Mouse (Mus musculus) midbrain, embryonic 11.5 days (tissue): ENCODE measurements at regions not wholly inside any gene's neighbourhood (a gene's known extent, or its start where the extent isn't known, plus 50 kb on each side); places are given as distances from the start of the nearest gene placed in this dataset.

Source experiments
- ATAC-seq: fragments of 200-750 bp; cut with Nextera tagmentation; 2 replicates; pipeline ENCODE4 v1.8.0; 2017; ENCODE audit warnings: moderate TSS enrichment, moderate library complexity; ENCODE audit not compliant: low FRiP score
- DNase-seq: peaks from one replicate; pipeline ENCODE4 v3.0.0; 2015; ENCODE audit warnings: low spot score; ENCODE audit errors: missing footprints
- H3K27ac ChIP-seq: fragments of 300-500 bp; sonication (generic); 2 replicates; pipeline ENCODE4 v1.5.1; 2014; ENCODE audit warnings: low read depth, low read length
- H3K27me3 ChIP-seq: fragments of 300-500 bp; sonication (generic); 2 replicates; pipeline ENCODE4 v1.6.1; 2014; ENCODE audit warnings: mild to moderate bottlenecking, low read length, moderate library complexity, mixed read lengths; ENCODE audit not compliant: control insufficient read depth, insufficient read depth
- H3K36me3 ChIP-seq: fragments of 300-500 bp; sonication (generic); 2 replicates; pipeline ENCODE4 v1.6.1; 2014; ENCODE audit warnings: mild to moderate bottlenecking, low read length, moderate library complexity, mixed read lengths; ENCODE audit not compliant: control insufficient read depth, insufficient read depth
- H3K4me1 ChIP-seq: fragments of 300-500 bp; sonication (generic); 2 replicates; pipeline ENCODE4 v1.6.1; 2014; ENCODE audit warnings: low read length; ENCODE audit not compliant: control insufficient read depth, insufficient read depth
- H3K4me2 ChIP-seq: fragments of 300-500 bp; sonication (generic); 2 replicates; pipeline ENCODE4 v1.6.1; 2014; ENCODE audit warnings: mild to moderate bottlenecking, moderate library complexity
- H3K4me3 ChIP-seq: fragments of 300-500 bp; sonication (generic); 2 replicates; pipeline ENCODE4 v1.5.1; 2014; ENCODE audit warnings: low read depth, low read length
- H3K9ac ChIP-seq: fragments of 300-500 bp; sonication (generic); 2 replicates; pipeline ENCODE4 v1.6.1; 2014; ENCODE audit warnings: low read length
- H3K9me3 ChIP-seq: fragments of 300-500 bp; sonication (generic); 2 replicates; pipeline ENCODE4 v1.6.1; 2016; ENCODE audit warnings: low read length; ENCODE audit not compliant: control insufficient read depth
- WGBS: fragments of 180-500 bp; shearing (Covaris S2); extraction: QIAGEN DNeasy Blood & Tissue Kit; methylation state at CpG from one replicate; pipeline ENCODE4 v1.1.7; 2014; 5-methylcytosine and 5-hydroxymethylcytosine counted together

DNA sequence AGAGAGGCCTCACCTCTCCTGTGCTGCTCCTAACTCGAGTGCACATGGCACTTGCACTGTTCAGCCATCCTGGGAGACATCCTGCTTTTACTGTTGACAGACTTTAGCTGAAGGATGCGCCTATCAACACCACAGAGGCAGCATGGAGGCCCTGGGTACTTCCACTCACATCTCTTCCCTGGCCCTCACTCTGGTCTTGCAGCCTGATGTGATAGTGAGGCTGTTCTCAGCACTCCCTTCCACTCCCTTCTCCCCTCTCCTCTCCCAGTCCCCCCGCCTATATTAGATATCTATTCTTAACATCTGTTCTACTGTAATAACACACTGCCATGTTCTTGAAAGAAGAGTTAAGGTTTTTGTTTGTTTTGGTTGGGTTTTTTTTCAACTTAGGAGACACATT is 50.2 kb upstream of the Bod1 start:
- no peak for DNase-seq
- Histone ChIP-seq H3K4me1 (no peaks in the 10 kb centered on the region), H3K36me3 (no peaks in the 10 kb centered on the region), H3K27ac (no peak overlapping the region), H3K4me3 (no peak overlapping the region), H3K9me3 (no peaks in the 10 kb centered on the region), H3K4me2 (no peak overlapping the region), H3K27me3 (no peaks in the 10 kb centered on the region), H3K9ac (no peak overlapping the region)
- ATAC-seq = no peak
- WGBS = 64% methylated on average over 3 of the region's 3 CpGs

DNA sequence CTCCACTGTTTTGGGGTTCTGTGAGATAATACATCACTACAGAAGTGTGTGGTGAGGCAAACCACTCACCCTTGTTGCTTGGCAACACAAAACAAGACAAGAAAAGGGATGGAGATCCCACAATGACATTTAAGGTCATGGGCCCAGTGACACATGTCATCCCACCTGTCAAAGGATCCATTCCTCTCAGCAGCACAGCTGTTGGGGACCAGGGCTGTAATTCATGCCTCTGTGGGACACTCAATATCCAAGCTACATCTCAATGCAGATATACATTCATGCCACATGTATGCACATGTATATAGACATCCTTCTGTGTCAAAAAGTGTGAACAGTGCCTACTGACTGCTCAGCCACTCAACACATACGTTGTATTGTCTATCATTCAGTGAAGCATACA is 52.8 kb upstream of the Bod1 start:
- no peak overlapping the region for H3K4me2 ChIP-seq
- 79% methylated on average over 1 of the region's 1 CpGs for WGBS
- ATAC-seq = no peak

DNA sequence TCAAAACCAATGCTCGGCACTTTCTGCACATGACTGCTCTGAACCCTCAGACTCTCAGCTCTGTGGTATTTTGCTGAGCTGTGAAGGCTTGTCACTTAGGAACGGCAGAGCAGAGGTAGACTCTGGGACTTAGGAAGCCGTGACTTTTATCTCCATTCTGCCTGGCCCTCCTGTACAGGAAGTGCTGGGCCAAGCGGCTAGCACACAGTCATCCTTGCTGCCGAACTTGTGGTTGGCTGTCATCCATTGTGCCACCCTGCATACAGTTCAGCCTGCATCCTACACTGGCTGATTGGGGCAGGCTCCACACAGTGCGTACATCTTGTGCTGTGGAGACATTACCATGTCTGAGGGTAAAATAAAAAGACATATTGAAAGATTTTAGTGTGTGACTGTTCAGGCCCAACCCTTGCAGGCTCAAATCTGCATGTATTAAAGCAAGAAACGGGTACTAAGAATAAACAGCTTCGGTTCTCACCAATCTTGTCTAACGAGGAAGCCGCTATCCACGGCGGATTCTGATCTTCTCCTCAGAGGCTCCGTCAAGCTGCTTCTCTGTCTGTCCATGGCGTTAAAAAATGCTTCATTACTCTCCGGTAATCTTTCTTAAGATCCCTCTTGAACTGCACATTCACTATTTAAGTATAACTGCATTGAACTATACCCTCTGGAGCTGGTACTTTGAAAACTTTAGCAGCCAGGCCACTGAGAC is 54.4 kb upstream of the Bod1 start:
- Histone ChIP-seq H3K27ac (no peak overlapping the region), H3K9me3 (no peaks in the 10 kb centered on the region), H3K4me2 (no peak overlapping the region), H3K9ac (no peak overlapping the region), H3K36me3 (no peaks in the 10 kb centered on the region), H3K27me3 (no peaks in the 10 kb centered on the region), H3K4me3 (no peak overlapping the region), H3K4me1 (no peaks in the 10 kb centered on the region)
- ATAC-seq = no peak
- 84% methylated on average over 15 of the region's 15 CpGs for WGBS
- no peak for DNase-seq

More for the DNA sequence above, 52.8 kb upstream of the Bod1 start:
- no peaks in the 10 kb centered on the region for H3K36me3 ChIP-seq
- DNase-seq = no peak
- no peaks in the 10 kb centered on the region for H3K4me1 ChIP-seq
- H3K27me3 ChIP-seq = no peaks in the 10 kb centered on the region
- H3K27ac ChIP-seq = no peak overlapping the region
- H3K9ac ChIP-seq = no peak overlapping the region
- H3K9me3 ChIP-seq = no peaks in the 10 kb centered on the region
- no peak overlapping the region for H3K4me3 ChIP-seq

DNA sequence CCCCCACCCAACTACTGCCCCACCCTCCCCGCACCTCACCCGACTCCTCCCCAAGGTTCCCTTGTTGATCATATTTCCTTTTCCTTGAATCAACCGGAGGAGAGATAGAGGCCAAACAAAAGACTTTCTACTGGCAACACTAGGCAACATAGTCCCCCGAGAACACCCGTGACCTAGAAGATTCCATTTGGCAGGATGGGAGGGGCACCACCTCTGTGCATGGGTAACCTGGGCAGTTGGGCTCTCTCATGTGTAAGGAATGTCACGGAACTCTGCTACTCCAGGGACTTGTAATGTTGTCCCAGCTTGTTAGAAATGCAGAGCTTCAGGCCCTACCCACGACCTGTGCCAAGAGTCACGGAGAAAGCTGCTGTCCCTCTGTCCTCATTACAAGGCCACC is 55.6 kb upstream of the Bod1 start:
- H3K4me1 ChIP-seq = no peaks in the 10 kb centered on the region; the same call in 1 of the 2 replicates
- no peaks in the 10 kb centered on the region for H3K27me3 ChIP-seq
- ATAC-seq (no peak), DNase-seq (no peak)
- no peaks in the 10 kb centered on the region for H3K36me3 ChIP-seq
- H3K4me3 ChIP-seq = no peak overlapping the region
- H3K4me2 ChIP-seq = no peak overlapping the region
- no peak overlapping the region for H3K9ac ChIP-seq
- 88% methylated on average over 8 of the region's 8 CpGs for WGBS
- H3K9me3 ChIP-seq = no peaks in the 10 kb centered on the region
- no peak overlapping the region for H3K27ac ChIP-seq

DNA sequence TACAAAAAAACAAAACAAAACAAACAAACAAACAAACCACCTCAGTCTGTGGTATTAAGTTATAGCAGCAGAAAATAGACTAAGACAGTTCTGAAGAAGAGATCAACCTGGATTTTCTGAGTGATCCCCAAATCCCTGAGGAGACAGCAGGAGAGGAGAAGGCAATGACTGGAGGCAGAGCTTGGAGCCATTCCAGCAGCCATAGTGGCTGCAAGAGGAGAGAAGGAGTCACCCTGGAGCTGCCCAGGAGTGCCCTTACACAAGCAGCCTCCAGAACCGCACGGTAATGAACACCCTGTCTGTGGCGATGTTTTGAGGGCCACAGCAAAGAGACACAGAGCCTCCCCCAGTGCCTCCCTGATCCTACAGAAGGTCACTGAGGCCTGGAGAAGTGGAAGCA is 58.0 kb upstream of the Bod1 start:
- Histone ChIP-seq H3K4me2 (no peak overlapping the region), H3K27me3 (no peaks in the 10 kb centered on the region), H3K4me1 (peaks cover 7% of the 10 kb centered on the region), H3K27ac (no peak overlapping the region), H3K9ac (no peak overlapping the region), H3K9me3 (no peaks in the 10 kb centered on the region), H3K4me3 (no peak overlapping the region), H3K36me3 (no peaks in the 10 kb centered on the region)
- 79% methylated on average over 3 of the region's 3 CpGs for WGBS
- DNase-seq (no peak), ATAC-seq (no peak)

DNA sequence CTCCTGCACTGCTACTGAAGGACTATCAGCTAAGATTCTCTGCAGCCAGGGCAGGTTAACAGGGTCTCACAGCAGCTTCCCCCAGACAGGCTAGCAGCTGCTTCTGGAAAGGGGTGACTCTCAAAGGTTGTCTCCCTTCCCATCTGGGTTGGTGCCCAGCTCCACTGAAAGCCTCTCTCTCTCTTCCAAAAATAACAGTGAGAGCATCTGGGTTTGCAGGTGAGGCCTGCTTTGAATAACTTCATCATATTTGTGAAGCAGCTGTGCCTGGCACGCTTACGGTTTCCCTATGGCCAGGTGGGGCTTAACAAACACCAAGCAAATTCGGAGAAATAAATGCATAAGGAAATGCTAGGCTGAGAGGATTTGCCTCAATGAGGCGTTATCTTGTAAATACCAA is 58.5 kb upstream of the Bod1 start:
- H3K27me3 ChIP-seq = no peaks in the 10 kb centered on the region
- no peaks in the 10 kb centered on the region for H3K36me3 ChIP-seq
- H3K4me2 ChIP-seq = no peak overlapping the region
- no peaks in the 10 kb centered on the region for H3K9me3 ChIP-seq
- no peak overlapping the region for H3K9ac ChIP-seq
- no peak overlapping the region for H3K27ac ChIP-seq
- WGBS = 82% methylated on average over 4 of the region's 4 CpGs
- H3K4me1 ChIP-seq = peaks cover 7% of the 10 kb centered on the region
- DNase-seq (no peak), ATAC-seq (no peak)
- H3K4me3 ChIP-seq = no peak overlapping the region

DNA sequence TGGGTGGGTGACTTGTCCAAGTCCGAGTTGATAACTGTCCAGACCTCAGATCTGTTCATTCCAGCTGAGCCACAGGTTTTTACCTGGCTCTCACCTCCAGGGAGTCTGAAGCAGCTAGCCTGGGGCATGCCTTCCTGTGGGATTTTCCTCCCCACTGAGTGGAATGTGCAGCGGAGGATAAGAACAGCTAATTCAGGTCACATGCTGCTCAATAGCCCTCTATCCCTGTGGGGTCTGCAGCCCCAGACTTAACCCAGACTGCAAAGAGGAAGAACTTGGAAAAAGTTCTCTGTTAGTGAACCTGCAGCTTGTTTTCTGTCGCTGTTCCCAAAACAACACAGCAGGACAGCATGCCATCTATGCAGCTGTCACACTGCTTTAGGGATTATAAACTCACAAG is 59.0 kb upstream of the Bod1 start:
- Histone ChIP-seq H3K9ac (no peak overlapping the region), H3K36me3 (no peaks in the 10 kb centered on the region), H3K9me3 (no peaks in the 10 kb centered on the region), H3K4me3 (no peak overlapping the region), H3K27me3 (no peaks in the 10 kb centered on the region), H3K4me1 (peaks cover 7% of the 10 kb centered on the region), H3K27ac (no peak overlapping the region), H3K4me2 (no peak overlapping the region)
- ATAC-seq (no peak), DNase-seq (no peak)
- WGBS = 31% methylated on average over 3 of the region's 3 CpGs

DNA sequence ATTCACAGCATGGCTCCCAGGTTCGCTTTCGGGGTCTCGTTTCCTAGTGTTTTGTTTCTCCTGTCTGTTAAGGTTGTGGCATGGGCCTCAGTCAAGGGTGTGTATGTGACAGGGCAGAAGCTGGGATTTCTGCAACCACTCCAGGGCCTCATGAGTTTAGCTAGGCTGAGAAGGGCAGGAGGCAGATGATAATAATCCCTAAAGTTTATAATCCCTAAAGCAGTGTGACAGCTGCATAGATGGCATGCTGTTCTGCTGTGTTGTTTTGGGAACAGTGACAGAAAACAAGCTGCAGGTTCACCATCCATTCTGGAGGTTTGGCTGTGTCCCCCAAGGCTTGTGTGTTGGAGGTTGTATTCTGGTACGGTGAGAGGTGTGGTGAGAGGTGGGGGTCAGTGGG is 59.8 kb upstream of the Bod1 start:
- ATAC-seq = no peak
- Histone ChIP-seq H3K27me3 (no peaks in the 10 kb centered on the region), H3K9me3 (no peaks in the 10 kb centered on the region), H3K27ac (no peak overlapping the region), H3K4me3 (no peak overlapping the region), H3K4me2 (no peak overlapping the region), H3K36me3 (no peaks in the 10 kb centered on the region), H3K4me1 (peaks cover 7% of the 10 kb centered on the region), H3K9ac (no peak overlapping the region)
- WGBS = 44% methylated on average over 4 of the region's 4 CpGs
- no peak for DNase-seq

DNA sequence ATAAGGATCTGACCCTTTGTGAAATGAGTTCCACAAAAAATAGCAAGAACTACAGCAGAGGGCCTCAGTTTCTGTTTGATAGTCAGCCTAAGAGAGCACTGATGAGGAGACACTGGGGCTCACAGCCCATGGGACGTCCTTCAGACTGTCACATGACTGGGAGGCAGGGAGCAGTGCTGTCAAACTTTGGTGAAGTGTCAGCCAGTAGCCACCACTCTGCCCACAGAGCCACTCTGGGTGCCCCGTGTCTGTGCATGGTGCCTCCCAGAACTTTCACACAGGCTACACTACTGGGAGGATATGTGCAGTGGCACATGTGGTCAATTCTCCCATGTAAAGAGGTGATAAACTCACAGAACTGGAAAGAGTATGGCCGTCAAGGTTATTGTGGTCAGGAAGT is 60.7 kb upstream of the Bod1 start:
- no peak overlapping the region for H3K4me3 ChIP-seq
- no peaks in the 10 kb centered on the region for H3K9me3 ChIP-seq
- H3K36me3 ChIP-seq = no peaks in the 10 kb centered on the region
- no peaks in the 10 kb centered on the region for H3K27me3 ChIP-seq
- H3K9ac ChIP-seq = no peak overlapping the region
- no peak overlapping the region for H3K27ac ChIP-seq
- 64% methylated on average over 3 of the region's 3 CpGs for WGBS
- DNase-seq = no peak
- H3K4me2 ChIP-seq = no peak overlapping the region
- no peak for ATAC-seq
- peaks cover 7% of the 10 kb centered on the region for H3K4me1 ChIP-seq
